Mouse (Mus musculus) forebrain, embryonic 15.5 days (tissue): ENCODE data around the gene Dnajc11. TPM values are rescaled to one million over a fixed set of nuclear protein-coding genes. Genes with fewer than 3 reads are reported as not detected.

ENCODE experiments used
- ATAC-seq: fragments of 200-750 bp; cut with Nextera tagmentation; replicated peaks from 2 replicates; pipeline ENCODE4 v1.8.0; 2017; ENCODE audit warnings: mild to moderate bottlenecking, moderate TSS enrichment, moderate library complexity
- H3K27ac ChIP-seq: fragments of 300-500 bp; sonication (generic); replicated peaks from 2 replicates; pipeline ENCODE4 v1.5.1; 2015; ENCODE audit warnings: mild to moderate bottlenecking, inconsistent platforms
- H3K27me3 ChIP-seq: fragments of 300-500 bp; sonication (generic); 2 replicates; pipeline ENCODE4 v1.6.1; 2015; ENCODE audit warnings: inconsistent platforms
- H3K36me3 ChIP-seq: fragments of 300-500 bp; sonication (generic); 2 replicates; pipeline ENCODE4 v1.6.1; 2015; ENCODE audit warnings: mild to moderate bottlenecking, inconsistent platforms
- H3K4me1 ChIP-seq: fragments of 300-500 bp; sonication (generic); 2 replicates; pipeline ENCODE4 v1.6.1; 2015; ENCODE audit warnings: inconsistent platforms
- H3K4me2 ChIP-seq: fragments of 300-500 bp; sonication (generic); replicated peaks from 2 replicates; pipeline ENCODE4 v1.6.1; 2015; ENCODE audit warnings: mild to moderate bottlenecking, inconsistent platforms
- H3K4me3 ChIP-seq: fragments of 300-500 bp; sonication (generic); 2 replicates; pipeline ENCODE4 v1.5.1; 2015; ENCODE audit warnings: mild to moderate bottlenecking, inconsistent platforms
- H3K9ac ChIP-seq: fragments of 300-500 bp; sonication (generic); replicated peaks from 2 replicates; pipeline ENCODE4 v1.6.1; 2015; ENCODE audit warnings: mild to moderate bottlenecking, inconsistent platforms
- H3K9me3 ChIP-seq: fragments of 300-500 bp; sonication (generic); 2 replicates; pipeline ENCODE4 v1.6.1; 2016; ENCODE audit warnings: inconsistent platforms
- WGBS: fragments of 180-500 bp; shearing (Covaris S2); methylation state at CpG from one replicate; pipeline ENCODE4 v1.1.7; 2015; ENCODE audit warnings: mixed read lengths; 5-methylcytosine and 5-hydroxymethylcytosine counted together
- polyA plus RNA-seq: library from polyadenylated mRNA; unstranded; fragments of >200 nt; fragmentation: Nextera tagmentation; extraction: Ambion mirVana; gene quantifications from 2 replicates; pipeline ENCODE4 v1.2.1, GENCODE M21; 2015

Dnajc11 gene
- polyA plus RNA-seq, 1 experiment from 2014 or later = 82.4 TPM

GRCm38 (mm10) chr4:151904098-151904497 lies 29.4 kb upstream of the Dnajc11 start:
- H3K9me3 ChIP-seq = no peaks in the 10 kb centered on the region
- H3K27me3 ChIP-seq = no peaks in the 10 kb centered on the region
- H3K9ac ChIP-seq = no peak overlapping the region
- peaks cover 4% of the 10 kb centered on the region for H3K4me1 ChIP-seq
- no peak overlapping the region for H3K4me3 ChIP-seq
- no peaks in the 10 kb centered on the region for H3K36me3 ChIP-seq
- H3K27ac ChIP-seq = no peak overlapping the region
- H3K4me2 ChIP-seq = no peak overlapping the region
- ATAC-seq = no peak
- 55% methylated on average over 11 of the region's 11 CpGs for WGBS

GRCm38 (mm10) chr4:151905621-151906020 lies 27.9 kb upstream of the Dnajc11 start:
- H3K9me3 ChIP-seq = no peaks in the 10 kb centered on the region; the same call in 1 of the 2 replicates
- WGBS = 73% methylated on average over 4 of the region's 4 CpGs
- H3K27ac ChIP-seq = no peak overlapping the region
- H3K9ac ChIP-seq = no peak overlapping the region
- no peaks in the 10 kb centered on the region for H3K27me3 ChIP-seq
- ATAC-seq = no peak
- no peak overlapping the region for H3K4me2 ChIP-seq
- H3K4me1 ChIP-seq = peaks cover 4% of the 10 kb centered on the region
- no peak overlapping the region for H3K4me3 ChIP-seq
- H3K36me3 ChIP-seq = no peaks in the 10 kb centered on the region

GRCm38 (mm10) chr4:151907577-151908343 lies 25.7 kb upstream of the Dnajc11 start:
- no peak overlapping the region for H3K9ac ChIP-seq
- no peaks in the 10 kb centered on the region; the same call in 1 of the 2 replicates for H3K9me3 ChIP-seq
- peaks cover 4% of the 10 kb centered on the region for H3K4me1 ChIP-seq
- no peaks in the 10 kb centered on the region for H3K27me3 ChIP-seq
- ATAC-seq = no peak
- no peaks in the 10 kb centered on the region for H3K36me3 ChIP-seq
- WGBS = 80% methylated on average over 26 of the region's 26 CpGs
- H3K27ac ChIP-seq = no peak overlapping the region
- H3K4me3 ChIP-seq = no peak overlapping the region
- H3K4me2 ChIP-seq = no peak overlapping the region

GRCm38 (mm10) chr4:151908809-151909208 lies 24.7 kb upstream of the Dnajc11 start:
- Histone ChIP-seq H3K27me3 (no peaks in the 10 kb centered on the region), H3K36me3 (no peaks in the 10 kb centered on the region), H3K9me3 (no peaks in the 10 kb centered on the region; the same call in 1 of the 2 replicates), H3K4me2 (no peak overlapping the region), H3K27ac (no peak overlapping the region), H3K4me3 (no peak overlapping the region), H3K9ac (no peak overlapping the region), H3K4me1 (peaks cover 4% of the 10 kb centered on the region)
- no peak for ATAC-seq
- 78% methylated on average over 8 of the region's 8 CpGs for WGBS

- no peak overlapping the region for H3K9ac ChIP-seq
- no peaks in the 10 kb centered on the region for H3K9me3 ChIP-seq
- ATAC-seq = no peak
- H3K4me2 ChIP-seq = no peak overlapping the region
- no peak overlapping the region for H3K4me3 ChIP-seq
- H3K27ac ChIP-seq = no peak overlapping the region
- WGBS = 63% methylated on average over 10 of the region's 11 CpGs
- H3K36me3 ChIP-seq = no peaks in the 10 kb centered on the region
- no peaks in the 10 kb centered on the region for H3K27me3 ChIP-seq
- peaks cover 4% of the 10 kb centered on the region; the same call in 1 of the 2 replicates for H3K4me1 ChIP-seq
Observed at GRCm38 (mm10) chr4:151916271-151916670, 17.2 kb upstream of the Dnajc11 start.

- H3K27ac ChIP-seq = no peak overlapping the region
- H3K27me3 ChIP-seq = no peaks in the 10 kb centered on the region
- ATAC-seq = no peak
- H3K36me3 ChIP-seq = no peaks in the 10 kb centered on the region
- H3K9me3 ChIP-seq = no peaks in the 10 kb centered on the region
- H3K4me1 ChIP-seq = peaks cover 4% of the 10 kb centered on the region; the same call in 1 of the 2 replicates
- no peak overlapping the region for H3K4me3 ChIP-seq
- H3K9ac ChIP-seq = no peak overlapping the region
- 82% methylated on average over 20 of the region's 20 CpGs for WGBS
- no peak overlapping the region for H3K4me2 ChIP-seq
Observed at GRCm38 (mm10) chr4:151919135-151919840, 14.2 kb upstream of the Dnajc11 start.

- no peaks in the 10 kb centered on the region for H3K27me3 ChIP-seq
- peak overlapping the region; percentile 19; the same call in 1 of the 2 replicates for H3K4me3 ChIP-seq
- no peak overlapping the region for H3K27ac ChIP-seq
- H3K4me1 ChIP-seq = peaks cover 4% of the 10 kb centered on the region; the same call in 1 of the 2 replicates
- ATAC-seq = 0 out of 2 replicates have a peak, but pooled peaks have one; percentile 19
- H3K9ac ChIP-seq = 0 out of 2 replicates have a peak overlapping the region, but pooled peaks have one; percentile 22
- no peaks in the 10 kb centered on the region for H3K9me3 ChIP-seq
- WGBS = 26% methylated on average over 16 of the region's 16 CpGs
- no peaks in the 10 kb centered on the region for H3K36me3 ChIP-seq
- H3K4me2 ChIP-seq = peak overlapping the region; percentile 40
Observed at GRCm38 (mm10) chr4:151919900-151920643, 13.4 kb upstream of the Dnajc11 start.

- 92% methylated on average over 3 of the region's 3 CpGs for WGBS
- ATAC-seq = no peak
- Histone ChIP-seq H3K4me1 (peaks cover 4% of the 10 kb centered on the region; the same call in 1 of the 2 replicates), H3K36me3 (no peaks in the 10 kb centered on the region), H3K27me3 (no peaks in the 10 kb centered on the region), H3K9ac (no peak overlapping the region), H3K4me2 (no peak overlapping the region), H3K9me3 (no peaks in the 10 kb centered on the region), H3K4me3 (no peak overlapping the region), H3K27ac (no peak overlapping the region)
Observed at GRCm38 (mm10) chr4:151922124-151922523, 11.4 kb upstream of the Dnajc11 start.

GRCm38 (mm10) chr4:151932576-151933504 lies 651 bp upstream of the Dnajc11 start:
- no peaks in the 10 kb centered on the region for H3K27me3 ChIP-seq
- peaks cover 20% of the 10 kb centered on the region for H3K4me1 ChIP-seq
- ATAC-seq = peak; percentile 51
- H3K36me3 ChIP-seq = no peaks in the 10 kb centered on the region
- no peaks in the 10 kb centered on the region for H3K9me3 ChIP-seq
- H3K9ac ChIP-seq = no peak overlapping the region
- H3K4me3 ChIP-seq = peak overlapping the region; percentile 68
- WGBS = 82% methylated on average over 13 of the region's 13 CpGs
- no peak overlapping the region for H3K4me2 ChIP-seq
- H3K27ac ChIP-seq = no peak overlapping the region

GRCm38 (mm10) chr4:151934215-151934572 lies 703 bp downstream of the Dnajc11 start:
- Histone ChIP-seq H3K36me3 (no peaks in the 10 kb centered on the region), H3K27me3 (no peaks in the 10 kb centered on the region), H3K4me3 (peak overlapping the region; percentile 68), H3K4me1 (peaks cover 20% of the 10 kb centered on the region), H3K4me2 (peak overlapping the region; percentile 99), H3K9me3 (no peaks in the 10 kb centered on the region), H3K27ac (no peak overlapping the region), H3K9ac (peak overlapping the region; percentile 86)
- under 1% methylated on average over 23 of the region's 23 CpGs for WGBS
- no peak for ATAC-seq

GRCm38 (mm10) chr4:151937441-151937840 lies 4.0 kb downstream of the Dnajc11 start:
- ATAC-seq = no peak
- Histone ChIP-seq H3K36me3 (no peaks in the 10 kb centered on the region), H3K27me3 (no peaks in the 10 kb centered on the region), H3K4me2 (no peak overlapping the region), H3K9me3 (no peaks in the 10 kb centered on the region), H3K9ac (no peak overlapping the region), H3K4me1 (peaks cover 20% of the 10 kb centered on the region), H3K4me3 (no peak overlapping the region), H3K27ac (no peak overlapping the region)
- WGBS = 87% methylated on average over 13 of the region's 13 CpGs
